Mouse (Mus musculus) cortical plate, adult 2 months (tissue): ENCODE measurements around the gene Ankrd44.

Source experiments
- CTCF ChIP-seq: fragments of 200-500 bp; IDR thresholded peaks from 2 replicates; pipeline ENCODE4 v1.5.1; 2011; ENCODE audit warnings: mild to moderate bottlenecking, control low read depth, low read length; ENCODE audit not compliant: insufficient read depth; ENCODE audit errors: extremely low read depth
- POLR2A ChIP-seq: fragments of 200-500 bp; IDR thresholded peaks from 2 replicates; pipeline ENCODE4 v1.6.1; 2011; ENCODE audit warnings: mild to moderate bottlenecking, low read length, control low read depth; ENCODE audit not compliant: insufficient read depth; ENCODE audit errors: extremely low read depth

DNA sequence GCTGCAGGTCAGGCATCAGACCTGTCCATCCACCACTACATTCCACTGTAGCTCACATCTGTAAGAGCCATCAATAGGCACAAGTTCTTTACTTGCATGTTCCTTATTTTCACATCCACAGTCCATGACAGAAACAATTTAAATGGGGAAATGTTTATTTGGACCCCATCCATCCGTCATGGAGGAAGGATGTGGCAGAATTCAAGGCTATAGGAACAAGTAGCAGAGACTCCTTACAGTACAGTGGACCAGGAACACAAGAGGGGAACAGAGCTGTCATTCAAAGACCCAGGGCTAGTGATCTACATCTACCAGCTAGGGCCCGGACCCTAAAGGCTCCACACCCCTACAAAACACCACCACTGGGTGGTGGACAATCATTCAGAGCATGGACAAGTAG, 55.6 kb downstream of the Ankrd44 start:
- TF ChIP-seq CTCF (no peak), POLR2A (no peak)
